Mouse (Mus musculus) heart, adult 11 months (tissue): Measurements from ENCODE around the gene Mrpl23.

ENCODE experiments used
- DNase-seq: peaks from one replicate; pipeline ENCODE4 v3.0.0; 2022

Gene Mrpl23

DNA sequence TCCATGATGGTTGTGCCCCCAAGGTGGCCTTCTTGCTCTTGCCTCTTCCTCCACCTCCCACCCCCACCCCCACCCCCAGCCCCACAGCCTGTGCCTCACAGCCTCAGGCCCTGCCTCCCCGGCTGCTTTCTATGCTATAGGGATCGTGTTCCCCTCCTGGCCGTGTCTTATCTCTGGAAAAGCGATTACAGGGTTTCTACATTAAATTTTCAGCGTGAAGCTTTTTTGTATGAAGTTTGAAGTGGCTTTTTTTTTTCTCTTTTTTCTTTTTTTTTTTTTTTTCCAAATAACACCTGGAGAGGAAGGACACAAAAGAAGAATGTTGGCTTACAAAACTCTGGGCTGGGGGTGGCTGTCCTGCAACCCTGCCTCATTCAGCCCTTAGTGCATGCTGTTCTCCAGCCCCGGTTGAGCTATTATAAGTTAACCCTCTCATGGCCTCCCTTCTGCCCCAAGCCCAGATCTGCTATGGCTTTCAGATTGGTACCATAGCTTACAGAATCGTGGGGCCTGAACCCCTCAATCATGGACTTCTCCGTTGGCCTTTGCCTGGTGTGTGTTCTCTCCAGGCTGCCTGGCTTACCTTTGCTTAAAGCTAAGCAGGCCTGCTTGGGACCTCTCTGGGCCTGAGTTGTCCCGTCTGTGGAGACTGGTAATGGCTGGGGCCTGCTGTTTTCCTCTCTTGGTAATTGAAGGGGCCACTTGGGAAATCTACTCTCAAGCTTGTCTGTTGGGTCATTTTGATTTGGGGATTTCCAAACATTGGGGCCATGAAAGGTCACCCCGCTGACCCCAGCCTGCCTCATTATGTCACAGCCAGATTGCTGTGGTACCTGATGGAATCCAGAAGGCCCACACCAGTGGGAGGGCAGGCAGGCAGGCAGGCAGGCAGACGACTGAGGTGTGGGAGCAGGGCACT is 21.2 kb downstream of the Mrpl23 start:
- no peak for DNase-seq

- no peak for DNase-seq
Observed at GRCm38 (mm10) chr7:142554625-142555024, 22.1 kb downstream of the Mrpl23 start.

DNA sequence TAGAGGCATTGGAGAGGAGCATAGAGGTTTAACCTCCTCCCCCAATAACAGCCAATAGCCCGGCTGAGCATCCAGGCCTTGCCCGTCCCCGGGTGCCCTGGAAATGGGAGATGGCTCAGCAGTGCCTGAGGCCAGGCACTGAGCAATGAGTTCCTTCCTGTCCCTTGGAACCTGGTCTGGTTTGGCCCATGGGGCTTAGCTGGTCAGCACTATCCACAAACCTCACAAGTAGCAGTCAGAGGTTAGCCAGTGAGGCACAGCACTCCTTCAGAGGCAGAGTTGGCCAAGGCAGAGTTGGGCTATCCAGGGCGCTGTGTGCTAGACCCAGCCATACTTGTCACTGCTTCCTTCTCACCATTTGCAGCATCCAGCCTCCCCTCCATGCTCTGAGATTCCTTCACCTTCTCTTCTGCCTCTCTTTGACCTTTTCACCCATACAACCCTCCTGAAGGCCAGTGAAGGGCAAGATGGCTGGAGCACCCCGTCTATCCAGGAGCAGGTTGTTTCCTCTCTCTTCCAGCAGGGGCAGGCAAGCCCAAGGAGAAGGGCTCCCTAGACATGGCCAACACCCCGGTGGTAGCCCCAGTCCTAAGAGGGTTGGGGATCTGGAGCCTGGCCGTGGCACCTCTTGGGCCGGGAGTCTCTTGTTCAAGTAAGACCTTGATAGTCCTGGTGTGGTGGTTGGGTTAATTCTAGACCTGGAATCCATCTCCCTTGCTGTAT is 23.0 kb downstream of the Mrpl23 start:
- DNase-seq = no peak

DNA sequence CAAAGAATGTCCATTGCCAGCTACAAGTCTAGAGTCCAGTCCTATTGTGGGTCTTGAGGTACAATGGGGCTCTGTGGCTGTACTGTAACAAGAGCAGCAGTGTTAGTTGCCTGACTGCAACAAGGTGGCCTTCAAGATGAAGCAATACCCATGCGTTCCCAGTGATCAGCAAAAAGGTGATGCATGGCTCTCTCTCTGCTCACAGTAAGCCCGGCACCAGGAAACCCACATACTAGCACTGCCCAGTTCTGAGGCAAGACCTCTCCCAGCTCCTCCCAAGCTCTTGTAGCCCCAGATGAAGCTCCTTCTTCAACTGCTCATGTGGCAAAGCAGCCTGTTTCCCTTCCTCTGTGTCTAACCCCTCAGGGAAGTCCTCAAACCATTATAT is 23.6 kb downstream of the Mrpl23 start:
- DNase-seq = no peak

DNA sequence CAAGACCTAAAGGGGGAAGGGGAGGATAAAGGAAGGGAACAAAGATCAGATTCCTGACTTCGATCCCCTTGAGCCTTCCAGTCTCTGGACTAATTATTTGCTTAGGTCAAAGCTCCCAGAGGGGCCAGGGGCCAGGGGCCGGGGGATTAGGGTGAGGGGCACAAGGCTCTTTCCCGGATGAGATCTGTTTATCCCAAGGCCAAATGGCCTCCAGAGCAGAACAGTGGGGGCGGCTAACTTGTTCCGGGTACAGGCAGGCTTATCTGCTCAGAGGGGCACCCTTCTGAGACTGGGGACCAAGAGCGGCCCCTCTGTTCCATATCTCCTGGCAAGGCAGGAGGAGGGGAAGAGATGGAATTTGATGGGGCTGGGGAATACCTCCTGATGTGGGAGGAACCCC is 25.2 kb downstream of the Mrpl23 start:
- DNase-seq = no peak

DNA sequence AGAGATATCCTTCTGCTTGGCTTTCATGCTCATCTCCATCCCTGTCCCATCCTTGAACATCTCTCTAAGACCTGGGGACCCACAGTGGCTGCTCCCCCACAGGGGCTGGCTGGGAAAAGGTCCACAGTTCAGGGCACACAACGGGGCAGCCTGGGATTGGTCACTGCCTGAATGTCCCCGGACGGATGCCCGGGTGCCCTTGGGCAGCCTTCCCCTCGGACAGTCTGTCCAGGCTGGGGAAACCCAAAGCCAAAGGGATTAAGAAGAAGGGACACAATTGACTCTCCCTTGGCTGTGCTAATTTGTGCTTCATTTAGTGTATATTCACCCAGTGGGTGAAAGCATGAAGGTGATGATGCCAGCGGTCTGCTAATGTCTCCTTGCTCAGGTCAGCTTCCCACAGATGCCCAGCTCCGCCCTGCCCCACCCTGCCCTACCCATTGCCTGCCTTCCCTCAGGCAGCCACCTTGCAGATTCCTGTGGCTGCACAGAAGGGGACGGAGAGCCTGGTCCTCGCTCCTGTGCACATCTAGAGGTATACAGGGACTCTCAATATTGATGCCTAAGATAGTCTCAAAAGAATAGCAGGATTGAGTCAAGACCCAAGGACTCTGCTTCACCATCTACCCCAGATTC is 26.1 kb downstream of the Mrpl23 start:
- DNase-seq = no peak

GRCm38 (mm10) chr7:142559651-142560175 is 27.2 kb downstream of the Mrpl23 start:
- no peak for DNase-seq

GRCm38 (mm10) chr7:142560942-142561855 is 28.7 kb downstream of the Mrpl23 start:
- no peak for DNase-seq

DNA sequence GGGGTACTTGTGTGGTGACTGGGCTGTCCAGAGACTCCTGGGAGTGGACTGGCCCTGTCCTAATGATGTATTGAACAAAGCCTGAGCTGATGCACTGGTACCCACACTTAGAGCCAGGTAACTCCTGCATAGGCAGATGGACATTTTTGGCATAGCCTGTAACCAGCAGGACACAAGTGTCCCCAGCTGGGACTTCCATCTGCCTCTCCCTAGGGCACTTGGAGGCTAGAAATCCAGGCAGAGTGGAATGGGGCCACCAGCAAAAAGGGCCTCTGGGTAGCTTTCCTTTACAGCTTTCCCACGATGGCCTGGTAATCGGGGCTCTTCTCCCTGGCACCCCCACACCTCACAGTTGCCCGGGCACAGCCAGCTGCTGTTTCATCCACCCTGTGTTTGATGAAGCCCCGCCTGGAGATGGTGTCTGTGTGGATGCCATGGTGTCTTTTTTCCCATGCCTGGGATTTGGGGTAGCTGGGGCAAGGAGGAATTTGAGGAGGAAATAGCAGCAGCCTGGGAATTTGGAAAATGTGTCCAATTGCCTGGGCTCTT is 29.4 kb downstream of the Mrpl23 start:
- DNase-seq = no peak

DNA sequence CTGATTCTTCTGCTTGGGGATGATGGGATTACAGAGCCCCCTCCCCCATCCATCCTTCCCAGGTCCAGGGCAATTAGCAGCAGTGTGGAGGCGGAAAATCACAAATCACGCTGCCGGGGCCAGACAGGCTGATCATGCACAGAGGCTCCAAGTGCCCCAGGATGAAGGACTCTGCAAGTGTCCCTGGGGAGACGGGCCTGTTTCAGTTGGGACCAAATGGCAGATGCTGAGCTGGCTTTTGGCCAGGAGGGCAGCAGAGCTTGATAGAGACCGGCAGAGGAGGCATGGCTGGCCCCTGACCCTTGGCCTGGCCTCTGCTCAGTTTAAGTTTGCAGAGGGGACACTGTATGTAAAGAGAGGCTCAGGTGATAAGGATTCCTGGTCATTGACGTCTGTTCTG is 30.7 kb downstream of the Mrpl23 start:
- DNase-seq = no peak

- DNase-seq = no peak
Observed at GRCm38 (mm10) chr7:142564955-142565643, 32.6 kb downstream of the Mrpl23 start.

- no peak for DNase-seq
Observed at GRCm38 (mm10) chr7:142566512-142566911, 34.0 kb downstream of the Mrpl23 start.

GRCm38 (mm10) chr7:142568985-142569384 is 36.5 kb downstream of the Mrpl23 start:
- no peak for DNase-seq

- DNase-seq = no peak
Observed at GRCm38 (mm10) chr7:142570565-142570964, 38.1 kb downstream of the Mrpl23 start.

DNA sequence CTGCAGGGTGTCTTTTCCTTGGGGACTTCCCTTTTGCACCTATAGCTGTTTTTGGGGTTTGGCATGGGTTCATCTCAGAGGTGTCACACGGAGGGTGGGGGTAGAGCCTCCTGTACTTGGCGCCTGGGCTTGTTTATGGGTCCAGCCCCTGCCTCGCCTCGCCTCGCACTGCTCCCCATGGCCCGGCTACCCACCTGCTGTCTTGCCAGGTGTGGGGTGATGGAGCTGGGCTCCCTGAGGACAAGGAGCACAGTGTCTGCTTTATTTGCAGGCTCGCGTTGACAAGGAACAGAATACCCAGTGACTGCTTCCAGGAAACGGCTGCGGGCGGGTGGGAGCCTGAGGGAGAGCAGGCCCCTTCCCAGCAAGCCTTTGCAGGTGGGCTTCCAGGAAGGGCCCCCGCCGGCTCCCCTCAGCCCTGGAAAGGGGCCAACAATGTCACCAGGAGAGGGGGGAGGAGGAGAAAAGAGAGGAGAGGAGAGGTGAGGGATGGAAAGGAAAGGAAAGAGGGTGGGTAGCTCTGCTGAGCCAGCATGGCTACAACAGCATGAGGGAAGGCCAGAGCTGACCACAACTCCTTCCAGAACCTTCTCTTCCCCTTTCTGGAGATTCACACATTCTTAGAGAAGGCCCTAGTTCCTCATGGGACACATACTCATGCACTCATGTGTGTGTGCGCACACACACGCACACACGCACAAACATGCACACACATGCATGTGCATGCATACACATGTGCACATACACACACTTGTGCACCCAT is 39.2 kb downstream of the Mrpl23 start:
- no peak for DNase-seq

- no peak for DNase-seq
Observed at GRCm38 (mm10) chr7:142572343-142572742, 39.9 kb downstream of the Mrpl23 start.

DNA sequence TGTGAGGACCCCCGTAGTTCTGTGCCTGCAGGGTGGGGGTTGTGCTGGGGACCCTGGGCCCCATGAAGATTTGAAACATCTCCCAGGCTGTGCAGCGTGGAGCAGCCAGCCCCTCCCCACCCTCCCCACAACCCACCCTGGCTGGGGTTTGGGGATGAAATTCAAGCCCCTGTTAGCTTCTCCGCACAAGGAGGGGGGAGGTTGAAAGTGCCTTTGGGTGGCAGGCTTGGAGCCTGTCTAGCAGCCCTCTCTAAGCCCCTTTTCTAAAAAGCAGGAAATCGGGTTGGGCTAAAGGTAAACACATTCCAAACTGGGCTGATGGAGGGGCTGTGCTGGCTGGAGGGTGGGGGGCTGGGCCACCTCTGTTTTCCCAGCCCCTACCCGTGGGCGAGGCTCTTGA is 40.5 kb downstream of the Mrpl23 start:
- no peak for DNase-seq

DNA sequence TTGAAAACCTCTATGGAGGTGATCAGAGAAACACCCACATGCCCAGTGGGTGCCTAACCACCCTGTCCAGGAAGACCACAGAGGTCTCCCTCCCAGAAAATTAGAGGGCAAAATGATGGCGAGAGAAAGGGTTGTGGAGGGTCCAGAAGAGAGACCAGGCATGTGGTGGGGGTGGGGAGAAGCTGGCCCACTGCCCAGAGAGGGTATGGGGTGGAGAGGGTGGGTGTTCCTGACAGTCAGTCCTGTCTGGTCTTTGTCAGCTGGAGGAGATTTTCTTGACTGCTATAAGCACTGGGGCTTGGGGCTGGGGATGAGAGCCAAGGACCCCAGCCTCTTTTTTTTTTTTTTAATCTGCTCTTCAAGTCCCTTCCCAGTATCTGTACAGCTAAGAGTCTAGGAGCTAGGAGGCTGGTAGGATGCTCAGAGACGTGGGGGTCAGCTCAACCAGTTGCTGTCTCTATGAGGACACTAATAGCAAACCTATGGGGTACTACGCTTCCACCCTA is 41.7 kb downstream of the Mrpl23 start:
- DNase-seq = no peak

GRCm38 (mm10) chr7:142574826-142575351 is 42.4 kb downstream of the Mrpl23 start:
- DNase-seq = no peak

DNA sequence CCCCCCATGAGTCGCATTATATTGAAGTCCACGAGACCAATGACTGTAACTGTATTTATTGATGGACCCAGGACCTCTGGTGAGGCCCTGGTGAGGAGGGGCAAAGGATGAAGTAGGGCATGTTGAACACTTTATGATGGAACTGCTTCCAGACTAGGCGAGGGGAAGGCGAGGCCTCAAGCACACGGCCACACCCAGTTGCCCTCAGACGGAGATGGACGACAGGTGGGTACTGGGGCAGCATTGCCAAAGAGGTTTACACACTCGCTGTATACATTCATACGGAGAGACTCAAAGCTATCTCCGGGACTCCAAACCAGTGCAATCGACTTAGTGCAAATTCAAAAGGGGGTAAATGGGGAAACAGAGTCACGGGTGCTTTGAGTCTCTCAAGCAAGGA is 43.0 kb downstream of the Mrpl23 start:
- no peak for DNase-seq
